9 mouse cellular contexts compared by ENCODE assay signal in the genomic region with DNA sequence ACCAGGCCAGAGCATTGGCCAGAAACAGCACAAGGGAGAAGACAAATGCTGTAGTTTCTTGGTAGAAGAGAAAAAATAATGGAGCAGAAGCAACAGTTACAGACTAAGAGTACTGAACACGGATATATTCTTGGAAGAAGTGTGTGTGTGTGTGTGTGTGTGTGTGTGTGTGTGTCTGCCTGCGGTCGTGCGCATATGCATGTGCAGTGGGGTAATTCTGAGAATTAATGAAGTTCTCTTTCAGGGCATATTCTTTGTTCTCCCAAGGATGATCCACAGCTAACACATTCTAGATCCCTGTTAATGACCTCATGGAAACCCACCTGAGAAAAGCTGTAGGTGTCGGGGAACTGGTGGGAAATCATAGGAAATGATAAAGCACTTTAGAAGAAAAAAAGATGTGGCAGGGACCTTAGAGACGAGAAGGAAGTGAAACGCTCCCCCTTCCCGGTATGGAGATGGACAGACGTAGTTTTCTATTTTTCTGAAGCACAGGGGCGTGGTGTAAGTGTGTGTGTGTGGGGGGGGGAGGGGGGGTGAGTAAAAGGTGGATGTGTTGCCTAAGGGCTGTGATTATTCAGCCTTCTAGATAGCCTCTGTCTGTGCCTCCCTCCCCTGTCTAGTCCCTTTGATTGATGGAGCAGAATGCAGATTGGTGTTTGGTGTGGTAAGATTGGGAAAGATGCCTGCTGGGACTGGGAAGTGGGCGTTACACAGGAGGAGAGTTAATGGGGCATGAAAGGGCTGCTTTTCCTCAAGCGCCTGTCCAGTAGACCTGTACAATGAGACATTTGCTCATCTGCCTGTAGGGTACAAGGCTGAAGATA.
DNase-seq lines count a peak whose midpoint lies in the region; ATAC-seq and TF ChIP-seq lines count a peak whose summit lies in the region.
"Had no signal": no experiment of that assay in that cellular context is flagged by ENCODE, and none has a peak within 500 bp of the region (broad histone marks: within the 10 kb centered on the region; RNA-seq: fewer than 3 reads in every experiment).

No protein-coding gene starts in this region.

- no peaks in the 10 kb centered on the region for H3K27me3 ChIP-seq in lung, postnatal 0 days (replicated peaks; ENCODE audit: insufficient read depth, low read length)
- H3K27me3 ChIP-seq in hindbrain, embryonic 14.5 days (ENCODE audit: control insufficient read depth, insufficient read depth, low read length), result no peaks in the 10 kb centered on the region
- H3K27me3 ChIP-seq: embryonic facial prominence, embryonic 12.5 days had no signal

- H3K9ac ChIP-seq in lung, postnatal 0 days (replicated peaks; ENCODE audit: low read depth), result no peak overlapping the region
- H3K9ac ChIP-seq in hindbrain, embryonic 14.5 days, result no peak overlapping the region
- H3K9ac ChIP-seq: embryonic facial prominence, embryonic 12.5 days had no signal

- no peak overlapping the region for H3K4me3 ChIP-seq in lung, postnatal 0 days (ENCODE audit: low read depth, low read length)
- H3K4me3 ChIP-seq in hindbrain, embryonic 14.5 days (replicated peaks; ENCODE audit: low read length), result no peak overlapping the region
- H3K4me3 ChIP-seq: embryonic facial prominence, embryonic 12.5 days had no signal

- no peak overlapping the region for H3K4me2 ChIP-seq in lung, postnatal 0 days (replicated peaks; ENCODE audit: low read depth, low read length)
- no peak overlapping the region for H3K4me2 ChIP-seq in hindbrain, embryonic 14.5 days (replicated peaks)
- H3K4me2 ChIP-seq: embryonic facial prominence, embryonic 12.5 days had no signal

- 65% methylated on average over 12 of the region's 12 CpGs for WGBS in lung, postnatal 0 days
- 30% methylated on average over 12 of the region's 12 CpGs for WGBS in hindbrain, embryonic 14.5 days

- TF ChIP-seq EP300 in lung, postnatal 0 days (IDR thresholded peaks at IDR 0.05), result no peak

- peaks cover 13% of the 10 kb centered on the region; the same call in 1 of the 2 replicates for H3K4me1 ChIP-seq in lung, postnatal 0 days (ENCODE audit: insufficient read depth, low read depth, low read length)
- peaks cover 20% of the 10 kb centered on the region for H3K4me1 ChIP-seq in hindbrain, embryonic 14.5 days (replicated peaks; ENCODE audit: control insufficient read depth, insufficient read depth, low read length)
- H3K4me1 ChIP-seq: embryonic facial prominence, embryonic 12.5 days had no signal

- peak; percentile 45 for ATAC-seq in lung, postnatal 0 days
- ATAC-seq in hindbrain, embryonic 14.5 days (ENCODE audit: low FRiP score), result peak; percentile 66; the same call in 1 of the 2 replicates

- TF ChIP-seq CTCF in lung, postnatal 0 days (IDR thresholded peaks at IDR 0.05), result no peak
- no peak for TF ChIP-seq CTCF in brain, embryonic 14.5 days (IDR thresholded peaks at IDR 0.05; ENCODE audit: borderline replicate concordance, extremely low read depth, insufficient read depth, insufficient read length)

- DNase-seq in lung, postnatal 0 days (ENCODE audit: low spot score), result no peak
- no peak for DNase-seq in lung, postnatal 25 days (ENCODE audit: low spot score)
- peak; percentile 33 for DNase-seq in brain, embryonic 14.5 days (ENCODE audit: low read depth)
- DNase-seq in hindbrain, embryonic 14.5 days (ENCODE audit: low spot score), result no peak
- DNase-seq in retina, postnatal 1 day, result peak; percentile 53
- no peak for DNase-seq in left cerebral cortex, adult 18-20 months (ENCODE audit: low spot score in 2 of 2)
- DNase-seq in adrenal gland, adult 8-10 months, result no peak
- DNase-seq: gastrocnemius, postnatal 14 days had no signal

- no peaks in the 10 kb centered on the region for H3K9me3 ChIP-seq in lung, postnatal 0 days (ENCODE audit: low read length)
- H3K9me3 ChIP-seq in hindbrain, embryonic 14.5 days (ENCODE audit: control insufficient read depth, low read length), result no peaks in the 10 kb centered on the region
- H3K9me3 ChIP-seq: embryonic facial prominence, embryonic 12.5 days had no signal

- no peaks in the 10 kb centered on the region for H3K36me3 ChIP-seq in lung, postnatal 0 days (ENCODE audit: insufficient read depth, low read length)
- no peaks in the 10 kb centered on the region for H3K36me3 ChIP-seq in hindbrain, embryonic 14.5 days (replicated peaks; ENCODE audit: control insufficient read depth, insufficient read depth)

- no peak for TF ChIP-seq POLR2A in brain, embryonic 14.5 days (IDR thresholded peaks at IDR 0.05; ENCODE audit: borderline replicate concordance, extremely low read depth, insufficient read depth, insufficient read length, poor library complexity, severe bottlenecking)

- no peak overlapping the region for H3K27ac ChIP-seq in lung, postnatal 0 days (ENCODE audit: low read length)
- no peak overlapping the region for H3K27ac ChIP-seq in hindbrain, embryonic 14.5 days
- H3K27ac ChIP-seq: embryonic facial prominence, embryonic 12.5 days had no signal

Comparison
In these comparisons a context has a peak if more than half of its experiments do, and no peak if none do; other contexts are left out.
1. DNase-seq: peak in brain, embryonic 14.5 days (single experiment) and retina, postnatal 1 day (single experiment); none in lung, postnatal 0 days (single experiment), lung, postnatal 25 days (single experiment), hindbrain, embryonic 14.5 days (single experiment), left cerebral cortex, adult 18-20 months (0 of 2) and adrenal gland, adult 8-10 months (single experiment).